8 mouse cellular contexts compared by ENCODE assay signal in the genomic region with DNA sequence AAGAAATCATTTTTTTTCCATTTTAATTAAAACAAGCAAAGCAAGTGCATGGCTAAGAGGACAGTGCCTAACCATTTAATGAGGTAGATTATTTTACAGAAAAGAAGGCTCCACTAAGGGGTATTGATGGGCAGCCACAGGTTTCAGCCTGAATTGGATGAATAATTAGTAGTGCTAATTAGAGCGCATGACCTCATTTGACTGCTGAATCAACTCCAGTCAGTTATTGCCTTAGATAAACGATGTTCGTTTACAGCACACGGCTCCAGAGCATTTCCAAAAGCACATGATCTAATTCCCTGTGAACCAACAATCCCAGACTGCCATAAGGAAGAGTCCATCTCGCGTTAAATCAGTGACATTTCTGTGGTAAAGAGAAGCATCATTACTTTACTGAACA. TPM values are rescaled to one million over a fixed set of nuclear protein-coding genes. Genes with fewer than 3 reads are reported as not detected.
A peak's percentile ranks its signal among the peaks of the same experiment; 100 is the strongest.
DNase-seq lines count a peak whose midpoint lies in the region; ATAC-seq and TF ChIP-seq lines count a peak whose summit lies in the region.

No protein-coding gene starts in this region.

- no peaks in the 10 kb centered on the region for H3K9me3 ChIP-seq in heart, embryonic 12.5 days (replicated peaks)
- no peaks in the 10 kb centered on the region for H3K9me3 ChIP-seq in ES-Bruce4 (replicated peaks; ENCODE audit: control insufficient read depth, insufficient read depth, low read length, poor library complexity, severe bottlenecking)
- no peaks in the 10 kb centered on the region for H3K9me3 ChIP-seq in hindbrain, embryonic 10.5 days

- TF ChIP-seq EP300 in ES-Bruce4 (IDR thresholded peaks at IDR 0.05; ENCODE audit: insufficient read depth, low read depth, low read length) = no peak

- no peak for TF ChIP-seq POLR2A in ES-Bruce4 (IDR thresholded peaks at IDR 0.05; ENCODE audit: insufficient read depth, low read length)

- 73% methylated on average over 6 of the region's 6 CpGs for WGBS in heart, embryonic 12.5 days
- WGBS in hindbrain, embryonic 10.5 days = 89% methylated on average over 6 of the region's 6 CpGs
- WGBS in macrophage (ENCODE audit: missing documents) = 78% methylated on average over 6 of the region's 6 CpGs

- peak overlapping the region; percentile 71 for H3K4me3 ChIP-seq in heart, embryonic 12.5 days
- no peak overlapping the region for H3K4me3 ChIP-seq in ES-Bruce4 (ENCODE audit: low read depth, low read length)
- H3K4me3 ChIP-seq in hindbrain, embryonic 10.5 days = peak overlapping the region; percentile 63; the same call in 1 of the 2 replicates
- peak overlapping the region; percentile 64 for H3K4me3 ChIP-seq in macrophage (ENCODE audit: inconsistent target)

- no peaks in the 10 kb centered on the region for H3K27me3 ChIP-seq in heart, embryonic 12.5 days (replicated peaks)
- H3K27me3 ChIP-seq in ES-Bruce4 (ENCODE audit: control insufficient read depth, insufficient read depth, low read length, poor library complexity, severe bottlenecking) = no peaks in the 10 kb centered on the region
- no peaks in the 10 kb centered on the region for H3K27me3 ChIP-seq in hindbrain, embryonic 10.5 days (ENCODE audit: insufficient read depth, poor library complexity, severe bottlenecking)

- DNase-seq in heart, postnatal 36 days = no peak
- no peak for DNase-seq in hindbrain, embryonic 10.5 days (ENCODE audit: low spot score)
- no peak for DNase-seq in adrenal gland, adult 2 months
- no peak for DNase-seq in adrenal gland, adult 8-10 months
- no peak for DNase-seq in gastrocnemius, adult 8-10 months (ENCODE audit: low spot score in 2 of 2)

- TF ChIP-seq CTCF in ES-Bruce4 (IDR thresholded peaks at IDR 0.05; ENCODE audit: low read depth, low read length) = no peak

- peaks cover 19% of the 10 kb centered on the region for H3K36me3 ChIP-seq in heart, embryonic 12.5 days
- no peaks in the 10 kb centered on the region for H3K36me3 ChIP-seq in ES-Bruce4 (ENCODE audit: control insufficient read depth, insufficient read depth, low read length, poor library complexity, severe bottlenecking)
- no peaks in the 10 kb centered on the region for H3K36me3 ChIP-seq in hindbrain, embryonic 10.5 days
- H3K36me3 ChIP-seq in macrophage (ENCODE audit: inconsistent target) = 0 out of 2 replicates have a peak, but pooled peaks cover 19% of the 10 kb centered on the region

- no peak for ATAC-seq in heart, embryonic 12.5 days (ENCODE audit: insufficient number of reproducible peaks, low FRiP score)

- intact Hi-C loops in heart, postnatal 36 days (cut with DNase I) = no loop called here

- H3K79me2 ChIP-seq in macrophage (ENCODE audit: inconsistent target) = peaks cover 17% of the 10 kb centered on the region

- H3K27ac ChIP-seq in heart, embryonic 12.5 days (ENCODE audit: poor library complexity, severe bottlenecking) = no peak overlapping the region
- peak overlapping the region; percentile 28; the same call in 1 of the 2 replicates for H3K27ac ChIP-seq in ES-Bruce4 (ENCODE audit: insufficient read depth, low read length)
- H3K27ac ChIP-seq in hindbrain, embryonic 10.5 days = no peak overlapping the region
- peak overlapping the region; percentile 96 for H3K27ac ChIP-seq in macrophage

- peak overlapping the region; percentile 73 for H3K4me2 ChIP-seq in heart, embryonic 12.5 days

- no peak overlapping the region for H3K9ac ChIP-seq in heart, embryonic 12.5 days
- H3K9ac ChIP-seq in ES-Bruce4 (ENCODE audit: low read depth, poor library complexity, severe bottlenecking) = peak overlapping the region; percentile 33

- H3K4me1 ChIP-seq in heart, embryonic 12.5 days (replicated peaks) = peaks cover 5% of the 10 kb centered on the region; the same call in 1 of the 2 replicates
- H3K4me1 ChIP-seq in ES-Bruce4 (ENCODE audit: control insufficient read depth, insufficient read depth, low read length) = no peaks in the 10 kb centered on the region
- peaks cover 2% of the 10 kb centered on the region; the same call in 1 of the 2 replicates for H3K4me1 ChIP-seq in hindbrain, embryonic 10.5 days (replicated peaks)

RNA-seq across cellular contexts. Expression of a gene that starts 11.1 kb away (rescaled TPM):
- polyA plus RNA-seq in heart, embryonic 12.5 days (2016; fragmentation: Nextera tagmentation; extraction: Ambion mirVana) = 12.6 and 13.5 TPM in 2 replicates
- 10 to 100 TPM; 12.2 to 13.4 TPM for total RNA-seq in heart, postnatal 36 days (2021)
- polyA plus RNA-seq in ES-Bruce4 (2011; ENCODE audit: insufficient read depth, insufficient read length, low read depth, missing spikeins) = 15.8 and 17.0 TPM in 2 replicates
- polyA plus RNA-seq in hindbrain, embryonic 10.5 days (2016; fragmentation: Nextera tagmentation; extraction: Ambion mirVana) = 1.9 and 3.3 TPM in 2 replicates
- total RNA-seq in macrophage (2018; cell fraction: chromatin; rRNA removed) = 10 to 100 TPM in 10 of 26 experiments, 1 to 10 TPM in 16; 1.7 to 33.6 (median 9.2) TPM
- 10 to 100 TPM in 12 of 26 experiments, 1 to 10 TPM in 14; 3.2 to 22.9 (median 8.2) TPM for total RNA-seq in macrophage (2018; cell fraction: cytosol; rRNA removed)
- 10 to 100 TPM in 16 of 26 experiments, 1 to 10 TPM in 10; 2.5 to 38.9 (median 11.4) TPM for total RNA-seq in macrophage (2018; cell fraction: nucleus; rRNA removed)
- polyA plus RNA-seq in macrophage (2018) = 9.9 to 16.8 TPM (median 15.2 TPM) in 3 replicates
- 10 to 100 TPM in 1 of 2 experiments, 1 to 10 TPM in 1; 9.0 to 14.6 TPM for total RNA-seq in adrenal gland, adult 2 months (2021)
- 1.5 and 2.1 TPM in 2 replicates for polyA plus RNA-seq in adrenal gland, adult 2 months (2012; rRNA removed)
- 10 to 100 TPM in 2 of 4 experiments, 1 to 10 TPM in 2; 6.4 to 11.6 (median 10.2) TPM for total RNA-seq in adrenal gland, adult 8-10 months (2022)
- 1 to 10 TPM in 3 of 4 experiments, under 1 TPM in 1; 0.97 to 1.8 (median 1.4) TPM for total RNA-seq in gastrocnemius, adult 8-10 months (2022)

RNA-seq across cellular contexts. Expression of a gene that starts 42.9 kb away (rescaled TPM):
- 61.4 and 61.8 TPM in 2 replicates for polyA plus RNA-seq in heart, embryonic 12.5 days (2016; fragmentation: Nextera tagmentation; extraction: Ambion mirVana)
- 10 to 100 TPM; 18.5 to 19.7 TPM for total RNA-seq in heart, postnatal 36 days (2021)
- 9.8 and 10.9 TPM in 2 replicates for polyA plus RNA-seq in ES-Bruce4 (2011; ENCODE audit: insufficient read depth, insufficient read length, low read depth, missing spikeins)
- 1.6 and 1.7 TPM in 2 replicates for polyA plus RNA-seq in hindbrain, embryonic 10.5 days (2016; fragmentation: Nextera tagmentation; extraction: Ambion mirVana)
- 10 to 100 TPM in 7 of 26 experiments, 1 to 10 TPM in 15, under 1 TPM in 4; 0.60 to 42.3 (median 4.2) TPM for total RNA-seq in macrophage (2018; cell fraction: chromatin; rRNA removed)
- 10 to 100 TPM in 14 of 26 experiments, 1 to 10 TPM in 12; 6.5 to 36.9 (median 14.3) TPM for total RNA-seq in macrophage (2018; cell fraction: cytosol; rRNA removed)
- total RNA-seq in macrophage (2018; cell fraction: nucleus; rRNA removed) = 10 to 100 TPM in 13 of 26 experiments, 1 to 10 TPM in 13; 3.4 to 48.4 (median 9.7) TPM
- 16.9 to 30.2 TPM (median 26.1 TPM) in 3 replicates for polyA plus RNA-seq in macrophage (2018)
- total RNA-seq in adrenal gland, adult 2 months (2021) = 10 to 100 TPM in 1 of 2 experiments, 1 to 10 TPM in 1; 6.2 to 31.2 TPM
- polyA plus RNA-seq in adrenal gland, adult 2 months (2012; rRNA removed) = 2.8 and 5.4 TPM in 2 replicates
- 10 to 100 TPM in 2 of 4 experiments, 1 to 10 TPM in 2; 2.9 to 39.5 (median 10.6) TPM for total RNA-seq in adrenal gland, adult 8-10 months (2022)
- 1 to 10 TPM; 3.9 to 8.0 (median 6.7) TPM for total RNA-seq in gastrocnemius, adult 8-10 months (2022)

Comparison
In these comparisons a context has a peak if more than half of its experiments do, and no peak if none do; other contexts are left out.
1. H3K27ac ChIP-seq: peak in ES-Bruce4 (single experiment) and macrophage (single experiment); none in heart, embryonic 12.5 days (single experiment) and hindbrain, embryonic 10.5 days (single experiment).